Mouse (Mus musculus) heart, embryonic 12.5 days (tissue): ENCODE measurements around the gene Ncaph2. TPM values are rescaled to one million over a fixed set of nuclear protein-coding genes. Genes with fewer than 3 reads are reported as not detected.

ENCODE experiments used
- ATAC-seq: fragments of 200-750 bp; cut with Nextera tagmentation; 2 replicates; pipeline ENCODE4 v1.8.0; 2017; ENCODE audit warnings: moderate TSS enrichment, moderate library complexity; ENCODE audit not compliant: insufficient number of reproducible peaks, low FRiP score
- H3K27ac ChIP-seq: fragments of 300-500 bp; sonication (generic); 2 replicates; pipeline ENCODE4 v1.5.1; 2016; ENCODE audit warnings: mild to moderate bottlenecking, moderate library complexity; ENCODE audit not compliant: poor library complexity, severe bottlenecking
- H3K27me3 ChIP-seq: fragments of 300-500 bp; sonication (generic); replicated peaks from 2 replicates; pipeline ENCODE4 v1.6.1; 2016; ENCODE audit warnings: mild to moderate bottlenecking, moderate library complexity
- H3K36me3 ChIP-seq: fragments of 300-500 bp; sonication (generic); 2 replicates; pipeline ENCODE4 v1.6.1; 2016; ENCODE audit warnings: mild to moderate bottlenecking, moderate library complexity
- H3K4me1 ChIP-seq: fragments of 300-500 bp; sonication (generic); replicated peaks from 2 replicates; pipeline ENCODE4 v1.6.1; 2016; ENCODE audit warnings: mild to moderate bottlenecking
- H3K4me2 ChIP-seq: fragments of 300-500 bp; sonication (generic); 2 replicates; pipeline ENCODE4 v1.6.1; 2016; ENCODE audit warnings: mild to moderate bottlenecking, moderate library complexity
- H3K4me3 ChIP-seq: fragments of 300-500 bp; sonication (generic); 2 replicates; pipeline ENCODE4 v1.5.1; 2016; ENCODE audit warnings: mild to moderate bottlenecking
- H3K9ac ChIP-seq: fragments of 300-500 bp; sonication (generic); 2 replicates; pipeline ENCODE4 v1.6.1; 2016; ENCODE audit warnings: mild to moderate bottlenecking, moderate library complexity
- H3K9me3 ChIP-seq: fragments of 300-500 bp; sonication (generic); replicated peaks from 2 replicates; pipeline ENCODE4 v1.6.1; 2016; ENCODE audit warnings: mild to moderate bottlenecking, moderate library complexity
- WGBS: fragments of 180-500 bp; shearing (Covaris S2); methylation state at CpG from one replicate; pipeline ENCODE4 v1.1.7; 2016; 5-methylcytosine and 5-hydroxymethylcytosine counted together
- polyA plus RNA-seq: library from polyadenylated mRNA; unstranded; fragments of >200 nt; fragmentation: Nextera tagmentation; extraction: Ambion mirVana; gene quantifications from 2 replicates; pipeline ENCODE4 v1.2.1, GENCODE M21; 2016

Gene Ncaph2
- polyA plus RNA-seq, 1 experiment from 2014 or later: 116 TPM

DNA sequence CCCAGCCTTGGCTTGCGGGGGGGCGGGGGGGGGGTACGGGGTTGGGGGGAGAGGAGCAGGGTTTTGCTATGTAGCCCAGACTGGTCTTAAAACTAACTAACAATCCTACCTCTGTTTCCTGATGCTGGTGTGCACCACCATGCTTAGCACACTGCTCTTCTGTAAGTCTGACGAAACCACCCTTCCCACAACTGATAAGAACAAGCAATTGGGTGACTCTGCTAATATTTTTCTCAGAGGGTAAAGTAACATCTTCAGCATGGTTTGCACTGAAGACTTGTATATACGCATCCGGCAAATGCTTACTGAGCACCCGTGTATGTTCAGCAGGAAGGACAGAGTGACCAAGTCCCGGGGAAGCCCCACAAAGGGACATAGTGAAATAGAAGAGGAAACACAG lies 34.3 kb upstream of the Ncaph2 start:
- no peak for ATAC-seq
- 66% methylated on average over 8 of the region's 8 CpGs for WGBS
- Histone ChIP-seq H3K9me3 (no peaks in the 10 kb centered on the region), H3K36me3 (no peaks in the 10 kb centered on the region), H3K4me3 (no peak overlapping the region), H3K4me2 (no peak overlapping the region), H3K4me1 (peaks cover 7% of the 10 kb centered on the region; the same call in 1 of the 2 replicates), H3K27me3 (peaks cover 34% of the 10 kb centered on the region), H3K27ac (no peak overlapping the region), H3K9ac (no peak overlapping the region)

DNA sequence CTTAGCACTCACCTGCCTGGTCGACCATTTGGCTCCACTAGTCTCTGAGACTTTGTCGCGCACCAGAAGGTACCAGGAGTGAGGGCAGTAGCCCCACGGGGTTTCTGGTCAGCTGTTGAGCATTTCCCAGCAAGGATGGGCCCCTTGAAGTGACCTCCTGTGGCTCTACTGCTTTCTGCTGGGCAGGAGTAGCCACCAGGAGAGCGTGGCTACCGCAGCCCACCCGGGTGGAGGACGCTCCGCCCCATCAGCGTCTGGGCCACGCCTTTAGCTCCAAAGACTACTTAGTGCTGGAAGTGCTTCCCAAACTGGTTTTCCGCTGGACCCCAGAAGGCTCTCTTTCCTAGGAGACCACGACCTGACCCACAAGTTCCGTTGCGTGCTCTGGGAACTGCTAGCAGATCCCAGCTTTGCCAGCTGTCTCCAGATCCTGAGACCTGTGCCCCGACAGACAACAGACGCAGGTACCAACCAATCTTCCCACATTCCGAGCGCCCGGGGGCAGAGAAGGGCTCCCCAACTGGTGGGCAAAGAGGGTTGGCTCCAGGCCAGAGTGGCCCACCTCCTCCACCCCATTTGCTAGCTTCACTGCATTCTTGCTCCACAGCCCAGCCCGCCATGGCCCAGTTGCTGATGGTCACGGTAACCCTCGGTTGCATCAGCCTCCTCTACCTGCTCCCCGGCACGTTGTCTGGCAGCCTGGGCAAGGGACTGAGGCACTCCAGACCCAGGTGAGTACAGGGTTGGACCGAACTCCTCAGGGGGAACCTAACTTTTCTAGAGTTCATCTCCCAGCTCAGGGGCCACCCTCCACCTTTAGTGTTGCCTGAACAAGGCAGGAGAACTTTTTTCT lies 32.6 kb upstream of the Ncaph2 start, which contains the start of gene Adm2:
Gene Adm2, plus strand, starts transcription at position 51 of the 853 bp plus-strand sequence.
- Histone ChIP-seq H3K27me3 (peaks cover 40% of the 10 kb centered on the region), H3K9ac (peak within 1 kb of the TSS; percentile 57; the same call in 1 of the 2 replicates), H3K27ac (no peak within 1 kb of the TSS)

GRCm38 (mm10) chr15:89323656-89324055 lies 31.9 kb upstream of the Ncaph2 start:
- no peak overlapping the region for H3K27ac ChIP-seq
- H3K4me3 ChIP-seq: no peak overlapping the region
- H3K4me1 ChIP-seq: peaks cover 7% of the 10 kb centered on the region; the same call in 1 of the 2 replicates
- no peaks in the 10 kb centered on the region for H3K9me3 ChIP-seq
- no peak for ATAC-seq
- H3K4me2 ChIP-seq: no peak overlapping the region
- H3K36me3 ChIP-seq: no peaks in the 10 kb centered on the region
- WGBS: 72% methylated on average over 4 of the region's 4 CpGs
- H3K27me3 ChIP-seq: peaks cover 40% of the 10 kb centered on the region
- no peak overlapping the region for H3K9ac ChIP-seq

More for the DNA sequence above, 32.6 kb upstream of the Ncaph2 start, which contains the start of gene Adm2:
- H3K4me1 ChIP-seq: peaks cover 7% of the 10 kb centered on the region; the same call in 1 of the 2 replicates
- H3K4me2 ChIP-seq: peak within 1 kb of the TSS; percentile 65
- H3K4me3 ChIP-seq: peak within 1 kb of the TSS; percentile 36
- no peaks in the 10 kb centered on the region for H3K36me3 ChIP-seq
- ATAC-seq: peak; percentile 55; the same call in 1 of the 2 replicates
- H3K9me3 ChIP-seq: no peaks in the 10 kb centered on the region
- 7% methylated on average over 26 of the region's 26 CpGs for WGBS

- no peaks in the 10 kb centered on the region for H3K36me3 ChIP-seq
- 57% methylated on average over 5 of the region's 5 CpGs for WGBS
Observed at GRCm38 (mm10) chr15:89326441-89326840, 29.1 kb upstream of the Ncaph2 start.

DNA sequence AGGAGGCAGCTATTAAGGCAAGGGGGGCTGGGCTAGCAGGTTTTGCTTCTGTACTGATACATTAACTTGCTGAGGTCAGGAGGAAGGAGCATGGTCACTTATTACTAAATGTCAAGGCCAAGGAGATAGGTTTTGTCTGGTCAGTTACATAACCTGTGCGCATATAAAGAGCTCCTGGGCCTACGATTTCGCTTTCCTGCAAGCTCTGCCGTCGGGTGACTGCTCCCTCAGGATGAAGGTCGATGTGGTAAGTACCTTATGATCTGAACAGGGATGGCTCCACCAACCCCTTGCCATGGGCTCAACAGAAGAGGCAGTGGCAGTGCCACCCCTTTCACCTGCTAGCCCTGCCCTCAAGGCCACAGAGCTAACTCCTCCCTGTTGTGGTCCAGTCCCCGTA lies 21.2 kb upstream of the Ncaph2 start, which contains the start of gene Miox:
Gene Miox, plus strand, starts transcription at position 128 of the 400 bp plus-strand sequence.
- ATAC-seq: no peak
- H3K27ac ChIP-seq: no peak within 1 kb of the TSS
- no peak within 1 kb of the TSS for H3K4me2 ChIP-seq
- H3K9ac ChIP-seq: no peak within 1 kb of the TSS
- H3K4me3 ChIP-seq: no peak within 1 kb of the TSS
- H3K9me3 ChIP-seq: 0 out of 2 replicates have a peak, but pooled peaks cover 3% of the 10 kb centered on the region
- H3K4me1 ChIP-seq: no peaks in the 10 kb centered on the region
- WGBS: 86% methylated on average over 7 of the region's 7 CpGs
- no peaks in the 10 kb centered on the region for H3K36me3 ChIP-seq
- no peaks in the 10 kb centered on the region for H3K27me3 ChIP-seq

More at GRCm38 (mm10) chr15:89326441-89326840, 29.1 kb upstream of the Ncaph2 start:
- no peak for ATAC-seq
- H3K4me2 ChIP-seq: no peak overlapping the region
- peaks cover 34% of the 10 kb centered on the region for H3K27me3 ChIP-seq
- H3K27ac ChIP-seq: no peak overlapping the region
- no peak overlapping the region for H3K9ac ChIP-seq
- no peak overlapping the region for H3K4me3 ChIP-seq
- peaks cover 7% of the 10 kb centered on the region; the same call in 1 of the 2 replicates for H3K4me1 ChIP-seq
- H3K9me3 ChIP-seq: no peaks in the 10 kb centered on the region

GRCm38 (mm10) chr15:89334774-89335537 lies 20.6 kb upstream of the Ncaph2 start:
- no peak for ATAC-seq
- Histone ChIP-seq H3K4me1 (no peaks in the 10 kb centered on the region), H3K9ac (no peak overlapping the region), H3K9me3 (0 out of 2 replicates have a peak, but pooled peaks cover 3% of the 10 kb centered on the region), H3K4me2 (no peak overlapping the region), H3K27me3 (no peaks in the 10 kb centered on the region), H3K36me3 (no peaks in the 10 kb centered on the region), H3K27ac (no peak overlapping the region), H3K4me3 (no peak overlapping the region)
- WGBS: 76% methylated on average over 17 of the region's 17 CpGs

GRCm38 (mm10) chr15:89336422-89336821 lies 19.1 kb upstream of the Ncaph2 start:
- H3K4me1 ChIP-seq: no peaks in the 10 kb centered on the region
- ATAC-seq: no peak; the same call in 1 of the 2 replicates
- no peak overlapping the region for H3K27ac ChIP-seq
- H3K4me2 ChIP-seq: no peak overlapping the region
- H3K4me3 ChIP-seq: no peak overlapping the region
- H3K9me3 ChIP-seq: 0 out of 2 replicates have a peak, but pooled peaks cover 3% of the 10 kb centered on the region
- H3K9ac ChIP-seq: no peak overlapping the region
- 80% methylated on average over 14 of the region's 14 CpGs for WGBS
- no peaks in the 10 kb centered on the region for H3K27me3 ChIP-seq
- no peaks in the 10 kb centered on the region for H3K36me3 ChIP-seq

- H3K4me3 ChIP-seq: no peak overlapping the region
- H3K27me3 ChIP-seq: no peaks in the 10 kb centered on the region
- WGBS: 87% methylated on average over 2 of the region's 2 CpGs
- no peak overlapping the region for H3K9ac ChIP-seq
- no peak overlapping the region for H3K27ac ChIP-seq
- 0 out of 2 replicates have a peak, but pooled peaks cover 3% of the 10 kb centered on the region for H3K9me3 ChIP-seq
- no peak overlapping the region for H3K4me2 ChIP-seq
- no peak for ATAC-seq
- H3K4me1 ChIP-seq: no peaks in the 10 kb centered on the region
- H3K36me3 ChIP-seq: no peaks in the 10 kb centered on the region
Observed at GRCm38 (mm10) chr15:89339696-89340095, 15.8 kb upstream of the Ncaph2 start.

DNA sequence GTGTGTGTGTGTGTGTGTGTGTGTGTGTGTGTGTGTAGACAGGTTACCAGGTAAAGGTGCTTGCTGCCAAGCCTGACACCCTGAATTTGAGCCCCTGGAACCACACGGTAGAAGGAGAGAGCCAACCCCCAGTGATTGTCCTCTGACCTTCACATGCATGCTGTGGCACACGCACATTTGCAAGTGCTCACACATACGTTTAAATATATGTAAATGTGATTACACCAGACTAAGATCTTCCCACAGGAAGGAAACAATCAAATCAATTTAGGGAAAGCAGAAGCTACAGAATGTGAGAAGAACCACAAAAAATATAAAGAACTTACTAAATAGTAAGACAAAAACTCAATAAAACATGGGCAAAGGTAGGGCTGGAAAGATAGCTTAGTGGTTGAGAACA lies 15.4 kb upstream of the Ncaph2 start:
- 0 out of 2 replicates have a peak, but pooled peaks cover 3% of the 10 kb centered on the region for H3K9me3 ChIP-seq
- 74% methylated on average over 3 of the region's 3 CpGs for WGBS
- ATAC-seq: no peak

DNA sequence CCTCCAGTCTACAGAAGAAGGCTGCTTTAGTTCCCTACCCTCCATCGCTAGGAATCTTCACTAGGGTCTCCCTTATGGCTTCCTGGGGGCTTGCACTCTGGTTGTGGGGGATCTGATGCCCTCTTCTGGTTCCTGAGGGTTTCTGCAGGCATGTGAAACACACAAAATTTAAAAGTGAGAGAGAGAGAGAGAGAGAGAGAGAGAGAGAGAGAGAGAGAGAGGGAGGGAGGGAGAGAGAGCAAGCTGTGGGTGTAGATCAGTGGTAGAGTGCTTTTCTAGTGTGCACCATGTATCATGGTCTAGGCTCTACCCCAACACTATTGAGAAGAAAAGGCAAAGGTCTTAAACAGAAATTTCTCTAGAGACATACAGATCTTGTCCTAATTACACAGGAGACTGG lies 13.8 kb upstream of the Ncaph2 start:
- no peak overlapping the region for H3K4me2 ChIP-seq
- H3K9me3 ChIP-seq: 0 out of 2 replicates have a peak, but pooled peaks cover 3% of the 10 kb centered on the region
- no peaks in the 10 kb centered on the region for H3K36me3 ChIP-seq
- H3K27me3 ChIP-seq: no peaks in the 10 kb centered on the region
- H3K9ac ChIP-seq: no peak overlapping the region
- ATAC-seq: no peak
- WGBS: 45% methylated on average over 1 of the region's 1 CpGs
- no peak overlapping the region for H3K4me3 ChIP-seq
- no peaks in the 10 kb centered on the region for H3K4me1 ChIP-seq
- no peak overlapping the region for H3K27ac ChIP-seq

More for the DNA sequence above, 15.4 kb upstream of the Ncaph2 start:
- Histone ChIP-seq H3K4me2 (no peak overlapping the region), H3K27ac (no peak overlapping the region), H3K9ac (no peak overlapping the region), H3K4me3 (no peak overlapping the region), H3K27me3 (no peaks in the 10 kb centered on the region), H3K36me3 (no peaks in the 10 kb centered on the region), H3K4me1 (no peaks in the 10 kb centered on the region)

DNA sequence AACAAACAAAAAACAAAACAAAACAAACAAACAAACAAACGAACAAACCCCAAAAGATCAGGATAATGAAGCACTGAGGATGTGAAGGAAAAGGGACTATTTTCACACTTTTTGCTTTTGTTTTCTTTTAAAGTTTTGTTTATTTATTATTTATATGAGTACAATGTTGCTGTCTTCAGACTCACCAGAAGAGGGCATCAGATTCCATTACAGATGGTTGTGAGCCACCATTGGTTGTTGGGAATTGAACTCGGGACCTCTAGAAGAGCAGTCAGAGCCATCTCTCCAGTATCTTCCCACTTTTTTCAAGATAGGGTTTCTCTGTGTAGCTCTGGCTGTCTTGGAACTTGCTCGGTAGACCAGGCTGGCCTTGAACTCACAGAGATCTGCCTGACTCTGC lies 12.2 kb upstream of the Ncaph2 start:
- no peak overlapping the region for H3K4me2 ChIP-seq
- H3K27me3 ChIP-seq: no peaks in the 10 kb centered on the region
- no peaks in the 10 kb centered on the region for H3K9me3 ChIP-seq
- H3K27ac ChIP-seq: no peak overlapping the region
- no peaks in the 10 kb centered on the region for H3K36me3 ChIP-seq
- no peak overlapping the region for H3K9ac ChIP-seq
- 74% methylated on average over 3 of the region's 3 CpGs for WGBS
- H3K4me3 ChIP-seq: no peak overlapping the region
- no peak for ATAC-seq
- no peaks in the 10 kb centered on the region for H3K4me1 ChIP-seq
